Mouse (Mus musculus): ENCODE results near the gene Mief2.
A peak's percentile ranks its signal among the peaks of the same experiment; 100 is the strongest.

- TF ChIP-seq CTCF (IDR thresholded peaks at IDR 0.05 in 2 of 3, conservative IDR thresholded peaks at IDR 0.05 in 1 of 3; ENCODE audit: control insufficient read depth in 1 of 3, insufficient read depth in 1 of 3, low read depth in 2 of 3, low read length in 3 of 3, poor library complexity in 1 of 3, severe bottlenecking in 1 of 3) (no peak), TCF12 (IDR thresholded peaks at IDR 0.05; ENCODE audit: low read depth, low read length) (no peak), POLR2A (IDR thresholded peaks at IDR 0.05; ENCODE audit: control insufficient read depth in 1 of 2, insufficient read depth in 1 of 2, low read depth in 1 of 2, low read length in 2 of 2, poor library complexity in 1 of 2) (0 out of 4 replicates have a peak, but pooled peaks of 1 of the 2 experiments have one; percentile 23), MAZ (IDR thresholded peaks at IDR 0.05; ENCODE audit: low read depth, low read length) (no peak), JUND (IDR thresholded peaks at IDR 0.05; ENCODE audit: low read depth, low read length) (no peak), ZMIZ1 (IDR thresholded peaks at IDR 0.05; ENCODE audit: low read depth, low read length) (no peak), EP300 (IDR thresholded peaks at IDR 0.05; ENCODE audit: low read depth in 1 of 2, low read length in 2 of 2) (no peak), E2F4 (IDR thresholded peaks at IDR 0.05; ENCODE audit: borderline replicate concordance, low read depth, low read length) (no peak), ZNF384 (IDR thresholded peaks at IDR 0.05; ENCODE audit: low read depth, low read length) (no peak), GABPA (IDR thresholded peaks at IDR 0.05; ENCODE audit: low read depth, low read length) (no peak), TAL1 (IDR thresholded peaks at IDR 0.05; ENCODE audit: low read length) (no peak)
Measured at GRCm38 (mm10) chr11:60731251-60731650, 3.1 kb downstream of the Mief2 start.

Data from MEL (cell line).